ENCODE assay signal across 22 mouse cellular contexts in genomic region chr17:23795323-23795722, GRCm38 (mm10). TPM values are rescaled to one million over a fixed set of nuclear protein-coding genes. Genes with fewer than 3 reads are reported as not detected.
"Had no signal": no experiment of that assay in that cellular context is flagged by ENCODE, and none has a peak within 500 bp of the region (broad histone marks: within the 10 kb centered on the region; RNA-seq: fewer than 3 reads in every experiment).

No protein-coding gene starts in this region.

- ATAC-seq: liver, postnatal 0 days; lung, postnatal 0 days; midbrain, embryonic 13.5 days; midbrain, embryonic 16.5 days had no signal

- H3K27ac ChIP-seq: lung, embryonic 15.5 days; midbrain, embryonic 10.5 days; midbrain, embryonic 13.5 days; neural tube, embryonic 13.5 days; neural tube, embryonic 15.5 days had no signal

- H3K9me3 ChIP-seq: lung, embryonic 15.5 days; midbrain, embryonic 10.5 days; midbrain, embryonic 13.5 days; neural tube, embryonic 13.5 days; neural tube, embryonic 15.5 days had no signal

- H3K4me2 ChIP-seq: lung, embryonic 15.5 days; midbrain, embryonic 13.5 days; neural tube, embryonic 13.5 days; neural tube, embryonic 15.5 days had no signal

- H3K27me3 ChIP-seq: lung, embryonic 15.5 days; midbrain, embryonic 13.5 days; neural tube, embryonic 13.5 days; neural tube, embryonic 15.5 days had no signal

- H3K9ac ChIP-seq: liver, postnatal 0 days; lung, embryonic 15.5 days; midbrain, embryonic 13.5 days; neural tube, embryonic 13.5 days; neural tube, embryonic 15.5 days had no signal

- H3K36me3 ChIP-seq: lung, embryonic 15.5 days had no signal

- H3K4me3 ChIP-seq: lung, embryonic 15.5 days; midbrain, embryonic 10.5 days; midbrain, embryonic 13.5 days; myocyte; neural tube, embryonic 13.5 days; neural tube, embryonic 15.5 days had no signal

- DNase-seq: liver, postnatal 0 days; lung, adult 2 months; lung, postnatal 14 days; lung, postnatal 36 days; retina, postnatal 1 day; right cerebral cortex, adult 18-20 months; right cerebral cortex, postnatal 25 days; right cerebral cortex, postnatal 4 days; spleen, adult 18-20 months; thymus, adult 18-20 months; thymus, postnatal 14 days; thymus, postnatal 36 days had no signal

RNA-seq across cellular contexts. Expression of gene Prss33, which starts 40.5 kb away (rescaled TPM):
- polyA plus RNA-seq: liver, postnatal 0 days; lung, adult 2 months; lung, postnatal 0 days; myocyte; neural tube, embryonic 11.5 days; neural tube, embryonic 13.5 days; neural tube, embryonic 15.5 days; stomach, embryonic 14.5 days had no signal
